Mouse (Mus musculus): ENCODE measurements around the gene Ank2.

DNA sequence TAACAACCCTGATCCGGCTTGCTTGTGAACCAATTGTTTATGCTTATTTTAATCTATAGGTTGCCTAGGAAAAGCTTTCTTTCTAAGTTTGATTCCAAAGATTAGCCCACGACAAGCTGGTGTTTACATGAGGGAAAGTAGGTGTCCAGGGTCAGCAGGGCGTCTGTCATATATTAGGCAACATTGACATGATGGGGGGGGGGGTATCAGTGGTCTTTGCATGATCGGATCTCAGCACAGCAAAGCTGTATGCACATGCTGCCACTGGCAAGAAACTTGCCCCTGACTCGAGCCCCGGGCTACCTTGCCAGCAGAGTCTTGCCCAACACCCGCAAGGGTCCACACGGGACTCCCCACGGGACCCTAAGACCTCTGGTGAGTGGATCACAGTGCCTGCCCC is 358.6 kb downstream of the Ank2 start:
- TF ChIP-seq EP300 (IDR thresholded peaks at IDR 0.05; ENCODE audit: insufficient read depth, low read depth, low read length) = no peak
- no peak for TF ChIP-seq CTCF (IDR thresholded peaks at IDR 0.05)
- TF ChIP-seq POLR2A (IDR thresholded peaks at IDR 0.05; ENCODE audit: insufficient read depth, low read depth, low read length) = no peak

All from heart, adult 2 months (tissue).